Mouse (Mus musculus): ENCODE measurements around the gene Ttc23l. TPM values are rescaled to one million over a fixed set of nuclear protein-coding genes. Genes with fewer than 3 reads are reported as not detected.
A peak's percentile ranks its signal among the peaks of the same experiment; 100 is the strongest.
"Not testable (repeated sequence)": the region's sequence is repeated elsewhere in the genome, so short reads cannot be mapped to it uniquely, and the experiment has no call there.

Gene Ttc23l
- total RNA-seq, 2 experiments from 2014 or later, result not detected

- no peak for DNase-seq
- intact Hi-C loops (cut with DNase I), result no loop called here
These were observed 32.6 kb downstream of the Ttc23l start for GRCm38 (mm10) chr15:10525896-10526295.

GRCm38 (mm10) chr15:10515166-10515565 lies 43.3 kb downstream of the Ttc23l start:
- intact Hi-C loops (cut with DNase I), result loop anchor here (10.0 kb wide), 1 partner anchor 380 kb away; no protein-coding TSS in a partner anchor
- no peak for DNase-seq

GRCm38 (mm10) chr15:10506099-10506498 lies 52.4 kb downstream of the Ttc23l start:
- peak; percentile 34 to 46 for DNase-seq
- intact Hi-C loops (cut with DNase I), result no loop called here

- intact Hi-C loops (cut with DNase I), result loop anchor here (2.0 kb wide), 1 partner anchor 372 kb away; no protein-coding TSS in a partner anchor
- DNase-seq, result peak; percentile 23 to 27
These were observed 57.4 kb downstream of the Ttc23l start for GRCm38 (mm10) chr15:10500838-10501719.

- no peak for DNase-seq
- intact Hi-C loops (cut with DNase I), result loop anchor here (2.0 kb wide), 1 partner anchor 373 kb away; no protein-coding TSS in a partner anchor
These were observed 58.4 kb downstream of the Ttc23l start for GRCm38 (mm10) chr15:10500035-10500434.

GRCm38 (mm10) chr15:10499593-10499992 lies 58.9 kb downstream of the Ttc23l start:
- intact Hi-C loops (cut with DNase I), result no loop called here
- no peak for DNase-seq

- intact Hi-C loops (cut with DNase I); DNase-seq: not testable (repeated sequence)
These were observed 61.8 kb downstream of the Ttc23l start for GRCm38 (mm10) chr15:10496696-10497095.

- intact Hi-C loops (cut with DNase I), result no loop called here
These were observed 62.5 kb downstream of the Ttc23l start for GRCm38 (mm10) chr15:10495944-10496343.

GRCm38 (mm10) chr15:10490101-10490500 lies 68.4 kb downstream of the Ttc23l start:
- intact Hi-C loops (cut with DNase I), result no loop called here
- no peak for DNase-seq

More at GRCm38 (mm10) chr15:10495944-10496343, 62.5 kb downstream of the Ttc23l start:
- no peak for DNase-seq

- intact Hi-C loops (cut with DNase I), result loop anchor here (10.0 kb wide), 1 partner anchor 498 kb away; the partner anchor contains the start of gene Amacr
- no peak for DNase-seq
These were observed 71.2 kb downstream of the Ttc23l start for GRCm38 (mm10) chr15:10487246-10487645.

- no peak for DNase-seq
- intact Hi-C loops (cut with DNase I), result loop anchor here (10.0 kb wide), 1 partner anchor 498 kb away; the partner anchor contains the start of gene Amacr
These were observed 72.1 kb downstream of the Ttc23l start for GRCm38 (mm10) chr15:10486365-10486839.

- DNase-seq, result peak; percentile 89 to 91
- intact Hi-C loops (cut with DNase I), result loop anchor here (10.0 kb wide), 1 partner anchor 499 kb away; the partner anchor contains the start of gene Amacr
These were observed 72.7 kb downstream of the Ttc23l start, which contains the start of the genes Brix1 and Rad1 for GRCm38 (mm10) chr15:10485484-10486364. Brix1 (minus strand) TSS chr15:10485947. Rad1 (plus strand) TSS chr15:10486018.

GRCm38 (mm10) chr15:10470941-10471340 lies 87.5 kb downstream of the Ttc23l start:
- intact Hi-C loops (cut with DNase I), result no loop called here
- no peak for DNase-seq

- intact Hi-C loops (cut with DNase I), result no loop called here
- DNase-seq, result peak; percentile 81 to 86
These were observed 88.2 kb downstream of the Ttc23l start, which contains the start of gene Dnajc21 for GRCm38 (mm10) chr15:10470151-10470831. Dnajc21 (minus strand) TSS chr15:10470516.

- intact Hi-C loops (cut with DNase I), result no loop called here
- DNase-seq, result peak in 1 of 2 experiments; percentile 10
These were observed 88.8 kb downstream of the Ttc23l start for GRCm38 (mm10) chr15:10469641-10470150.

GRCm38 (mm10) chr15:10468761-10469160 lies 89.7 kb downstream of the Ttc23l start:
- intact Hi-C loops (cut with DNase I), result no loop called here

GRCm38 (mm10) chr15:10464678-10465077 lies 93.8 kb downstream of the Ttc23l start:
- DNase-seq, result no peak
- intact Hi-C loops (cut with DNase I), result no loop called here

More at GRCm38 (mm10) chr15:10468761-10469160, 89.7 kb downstream of the Ttc23l start:
- no peak for DNase-seq

GRCm38 (mm10) chr15:10463555-10463954 lies 94.9 kb downstream of the Ttc23l start:
- DNase-seq, result no peak
- intact Hi-C loops (cut with DNase I), result no loop called here

- intact Hi-C loops (cut with DNase I), result no loop called here
- no peak for DNase-seq
These were observed 97.5 kb downstream of the Ttc23l start for GRCm38 (mm10) chr15:10460986-10461385.

Data from gastrocnemius, postnatal 36 days (tissue).